Comparison of ENCODE assay signal across 34 mouse cellular contexts in genomic region chr16:44999537-44999936, GRCm38 (mm10). TPM values are rescaled to one million over a fixed set of nuclear protein-coding genes. Genes with fewer than 3 reads are reported as not detected.
DNase-seq lines count a peak whose midpoint lies in the region; ATAC-seq and TF ChIP-seq lines count a peak whose summit lies in the region.
"Had no signal": no experiment of that assay in that cellular context is flagged by ENCODE, and none has a peak within 500 bp of the region (broad histone marks: within the 10 kb centered on the region; RNA-seq: fewer than 3 reads in every experiment).

No protein-coding gene starts in this region.

- TF ChIP-seq POLR2A in small intestine, adult 2 months (IDR thresholded peaks at IDR 0.05; ENCODE audit: low read depth, low read length) = no peak

- no peak overlapping the region for H3K4me3 ChIP-seq in G1E (ENCODE audit: low read depth, low read length)
- no peak overlapping the region for H3K4me3 ChIP-seq in small intestine, adult 2 months (ENCODE audit: low read depth, low read length)
- H3K4me3 ChIP-seq in forebrain, postnatal 0 days (ENCODE audit: low read depth, low read length) = no peak overlapping the region
- H3K4me3 ChIP-seq: embryonic facial prominence, embryonic 10.5 days; embryonic facial prominence, embryonic 15.5 days; forebrain, embryonic 12.5 days; heart, adult 2 months; heart, embryonic 12.5 days; hindbrain, embryonic 15.5 days; intestine, embryonic 15.5 days; limb, embryonic 10.5 days; limb, embryonic 15.5 days; liver, embryonic 13.5 days had no signal

- 58% methylated on average over 3 of the region's 3 CpGs for WGBS in small intestine, adult 2 months
- 79% methylated on average over 3 of the region's 3 CpGs for WGBS in forebrain, postnatal 0 days

- H3K36me3 ChIP-seq in G1E (replicated peaks) = no peaks in the 10 kb centered on the region
- H3K36me3 ChIP-seq in small intestine, adult 2 months (ENCODE audit: control insufficient read depth, insufficient read depth, low read length) = no peaks in the 10 kb centered on the region
- H3K36me3 ChIP-seq in forebrain, postnatal 0 days (ENCODE audit: insufficient read depth) = no peaks in the 10 kb centered on the region
- H3K36me3 ChIP-seq: embryonic facial prominence, embryonic 10.5 days; embryonic facial prominence, embryonic 15.5 days; forebrain, embryonic 12.5 days; heart, embryonic 12.5 days; hindbrain, embryonic 15.5 days; intestine, embryonic 15.5 days; limb, embryonic 10.5 days; limb, embryonic 15.5 days; liver, embryonic 13.5 days had no signal

- H3K4me1 ChIP-seq in G1E (ENCODE audit: insufficient read depth, low read depth, low read length) = peaks cover 10% of the 10 kb centered on the region
- H3K4me1 ChIP-seq in small intestine, adult 2 months (ENCODE audit: control insufficient read depth, insufficient read depth, insufficient read length, low read length) = no peaks in the 10 kb centered on the region
- H3K4me1 ChIP-seq in forebrain, postnatal 0 days (ENCODE audit: insufficient read depth) = no peaks in the 10 kb centered on the region
- H3K4me1 ChIP-seq: embryonic facial prominence, embryonic 10.5 days; embryonic facial prominence, embryonic 15.5 days; forebrain, embryonic 12.5 days; heart, embryonic 12.5 days; hindbrain, embryonic 15.5 days; intestine, embryonic 15.5 days; limb, embryonic 10.5 days; limb, embryonic 15.5 days; liver, embryonic 13.5 days had no signal

- no peaks in the 10 kb centered on the region for H3K9me3 ChIP-seq in G1E (replicated peaks)
- H3K9me3 ChIP-seq in forebrain, postnatal 0 days (ENCODE audit: low read length) = no peaks in the 10 kb centered on the region
- H3K9me3 ChIP-seq: embryonic facial prominence, embryonic 10.5 days; embryonic facial prominence, embryonic 15.5 days; forebrain, embryonic 12.5 days; heart, embryonic 12.5 days; hindbrain, embryonic 15.5 days; intestine, embryonic 15.5 days; limb, embryonic 10.5 days; limb, embryonic 15.5 days; liver, embryonic 13.5 days had no signal

- H3K4me2 ChIP-seq in forebrain, postnatal 0 days (ENCODE audit: low read depth) = no peak overlapping the region
- H3K4me2 ChIP-seq: embryonic facial prominence, embryonic 15.5 days; forebrain, embryonic 12.5 days; heart, embryonic 12.5 days; hindbrain, embryonic 15.5 days; intestine, embryonic 15.5 days; limb, embryonic 15.5 days; liver, embryonic 13.5 days had no signal

- intact Hi-C loops in gastrocnemius, postnatal 14 days (cut with DNase I; ENCODE audit: low total_unique reads) = no loop called here

- peaks cover 7% of the 10 kb centered on the region for H3K27me3 ChIP-seq in G1E (ENCODE audit: insufficient read depth, low read length)
- H3K27me3 ChIP-seq in small intestine, adult 2 months (ENCODE audit: control insufficient read depth, insufficient read depth, low read length) = no peaks in the 10 kb centered on the region
- H3K27me3 ChIP-seq in forebrain, postnatal 0 days (ENCODE audit: insufficient read depth, low read length) = no peaks in the 10 kb centered on the region
- H3K27me3 ChIP-seq: embryonic facial prominence, embryonic 15.5 days; forebrain, embryonic 12.5 days; heart, embryonic 12.5 days; hindbrain, embryonic 15.5 days; intestine, embryonic 15.5 days; limb, embryonic 15.5 days; liver, embryonic 13.5 days; Patski had no signal

- peak overlapping the region; percentile 21; the same call in 1 of the 2 replicates for H3K27ac ChIP-seq in small intestine, adult 2 months (ENCODE audit: insufficient read depth, low read depth, low read length)
- no peak overlapping the region for H3K27ac ChIP-seq in forebrain, postnatal 0 days (ENCODE audit: low read depth, low read length)
- H3K27ac ChIP-seq: embryonic facial prominence, embryonic 10.5 days; embryonic facial prominence, embryonic 15.5 days; forebrain, embryonic 12.5 days; heart, adult 2 months; hindbrain, embryonic 15.5 days; intestine, embryonic 15.5 days; limb, embryonic 10.5 days; limb, embryonic 15.5 days; liver, embryonic 13.5 days had no signal

- no peak overlapping the region for H3K9ac ChIP-seq in forebrain, postnatal 0 days
- H3K9ac ChIP-seq: embryonic facial prominence, embryonic 15.5 days; forebrain, embryonic 12.5 days; heart, embryonic 12.5 days; hindbrain, embryonic 15.5 days; intestine, embryonic 15.5 days; limb, embryonic 15.5 days; liver, embryonic 13.5 days had no signal

- DNase-seq in CD4-positive, CD25-positive, alpha-beta regulatory T cell, adult 2 months (ENCODE audit: low read depth, low spot score) = peak; percentile 53
- no peak for DNase-seq in G1E (ENCODE audit: low spot score)
- DNase-seq in forebrain, postnatal 0 days = no peak
- DNase-seq in layer of hippocampus, adult 11-12 months (ENCODE audit: low spot score) = no peak
- DNase-seq in gastrocnemius, postnatal 14 days = no peak
- DNase-seq: adrenal gland, postnatal 25 days; cerebellum, adult 11-12 months; cerebellum, postnatal 10 days; gastrocnemius, postnatal 25 days; heart, adult 2 months; heart, postnatal 4 days; kidney, adult 9 months; kidney, postnatal 10 days; liver, embryonic 13.5 days; lung, adult 18-20 months; lung, postnatal 4 days; midbrain, embryonic 14.5 days; right cerebral cortex, adult 18-20 months; thymus, postnatal 14 days had no signal

- no peak for TF ChIP-seq CTCF in G1E (IDR thresholded peaks at IDR 0.05; ENCODE audit: low read depth, low read length)
- no peak for TF ChIP-seq CTCF in small intestine, adult 2 months (IDR thresholded peaks at IDR 0.05; ENCODE audit: extremely low read depth, insufficient read length, insufficient replicate concordance, low read depth, low read length)
- no peak for TF ChIP-seq CTCF in forebrain, postnatal 0 days (IDR thresholded peaks at IDR 0.05; ENCODE audit: low read depth)

- peak; percentile 22; the same call in 1 of the 2 replicates for ATAC-seq in G1E (ENCODE audit: extremely low read depth, insufficient number of reproducible peaks, low FRiP score, poor library complexity, severe bottlenecking)
- ATAC-seq in granulocyte monocyte progenitor cell, adult 5-6 weeks (replicated peaks; ENCODE audit: poor library complexity, severe bottlenecking) = peak; percentile 29; the same call in 1 of the 2 replicates
- ATAC-seq in forebrain, postnatal 0 days = no peak
- ATAC-seq: intestine, embryonic 15.5 days; lung, postnatal 0 days; Patski had no signal

RNA-seq across cellular contexts. Expression of gene Cd200r3, which starts 56.1 kb away (rescaled TPM):
- 10.5 and 12.6 TPM in 2 replicates for total RNA-seq in G1E (2014; fragmentation: Nextera tagmentation)
- 147 and 159 TPM in 2 replicates for total RNA-seq in G1E (2017)
- 0.06 and 0.11 TPM in 2 replicates for polyA plus RNA-seq in G1E (2012)
- total RNA-seq in granulocyte monocyte progenitor cell, adult 5-6 weeks (2014; fragmentation: Nextera tagmentation) = 3.1 TPM in 1 of 2 replicates, not detected in the other
- 1.5 and 1.9 TPM in 2 replicates for total RNA-seq in granulocyte monocyte progenitor cell, adult 5-6 weeks (2017)
- polyA plus RNA-seq in small intestine, adult 2 months (2012; rRNA removed) = not detected in 2 replicates
- total RNA-seq in forebrain, postnatal 0 days (2014; rRNA removed) = not detected in 2 replicates
- polyA plus RNA-seq in forebrain, postnatal 0 days (2015; fragmentation: Nextera tagmentation; extraction: Ambion mirVana) = 0.16 and 0.20 TPM in 2 replicates
- total RNA-seq in gastrocnemius, postnatal 14 days (2021) = under 1 TPM in 1 of 2 experiments, not detected in 1; 0.25 TPM
- total RNA-seq: adrenal gland, adult 18-20 months; adrenal gland, postnatal 25 days; gastrocnemius, postnatal 25 days; heart, adult 2 months; left cerebral cortex, postnatal 10 days had no signal
- polyA plus RNA-seq: embryonic facial prominence, embryonic 10.5 days; forebrain, embryonic 12.5 days; heart, adult 2 months; limb, embryonic 10.5 days; midbrain, embryonic 14.5 days; neural tube, embryonic 11.5 days; Patski had no signal
